Mouse (Mus musculus) cerebellum, adult (tissue): ENCODE data around the gene Tmod1.
A peak's percentile ranks its signal among the peaks of the same experiment; 100 is the strongest.

Source experiments
- ATAC-seq: cut with Nextera tagmentation; 2 replicates; pipeline ENCODE4 v1.9.2; 2017; ENCODE audit warnings: mild to moderate bottlenecking, moderate library complexity, mixed read lengths; ENCODE audit not compliant: insufficient number of reproducible peaks, low FRiP score, low TSS enrichment

The Tmod1 gene

DNA sequence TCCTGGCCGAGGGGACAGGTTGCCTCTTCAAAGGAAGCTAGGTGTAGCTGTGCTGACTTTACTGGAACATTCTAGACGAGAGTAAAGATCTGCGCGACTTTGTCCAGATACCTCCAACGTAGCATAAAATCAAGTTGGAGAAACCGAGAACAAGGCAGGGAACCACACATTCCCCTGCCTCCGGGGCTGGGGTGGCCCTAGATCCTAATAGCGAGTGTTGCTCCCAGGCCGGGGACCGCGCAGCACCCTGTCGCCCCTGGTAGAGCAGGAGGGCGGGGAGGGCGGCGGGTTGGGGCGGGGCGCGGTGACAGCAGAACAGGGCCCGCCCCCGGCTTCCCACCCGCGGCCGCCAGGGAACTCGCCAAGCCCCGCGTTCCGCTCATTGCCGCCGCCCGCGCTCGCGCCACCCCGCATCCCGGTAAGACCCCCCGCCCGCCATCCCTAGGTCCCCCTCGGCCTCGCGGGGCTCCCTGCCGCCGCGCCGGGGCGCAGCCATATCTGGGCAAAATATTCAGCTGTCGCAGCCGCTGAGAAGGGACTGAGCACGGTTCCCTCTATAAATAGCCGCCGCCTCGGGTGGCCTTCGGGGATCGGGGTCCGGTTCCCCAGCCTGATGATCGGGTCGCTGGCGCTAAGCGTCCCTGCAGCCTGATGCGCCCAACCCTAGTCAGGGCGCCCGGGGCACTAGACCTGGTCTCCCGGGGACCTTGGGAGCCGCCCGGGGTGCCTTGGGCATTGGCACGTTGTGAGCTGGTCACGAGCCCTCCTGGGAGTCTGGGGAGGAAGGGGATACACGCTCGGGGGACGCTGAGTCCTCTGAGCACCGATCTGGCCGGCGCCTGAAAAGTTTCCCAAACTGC lies at the start of gene Tmod1:
Gene Tmod1 (plus strand): TSS at position 44 of the 860 bp plus-strand sequence.
- peak; percentile 67 for ATAC-seq

DNA sequence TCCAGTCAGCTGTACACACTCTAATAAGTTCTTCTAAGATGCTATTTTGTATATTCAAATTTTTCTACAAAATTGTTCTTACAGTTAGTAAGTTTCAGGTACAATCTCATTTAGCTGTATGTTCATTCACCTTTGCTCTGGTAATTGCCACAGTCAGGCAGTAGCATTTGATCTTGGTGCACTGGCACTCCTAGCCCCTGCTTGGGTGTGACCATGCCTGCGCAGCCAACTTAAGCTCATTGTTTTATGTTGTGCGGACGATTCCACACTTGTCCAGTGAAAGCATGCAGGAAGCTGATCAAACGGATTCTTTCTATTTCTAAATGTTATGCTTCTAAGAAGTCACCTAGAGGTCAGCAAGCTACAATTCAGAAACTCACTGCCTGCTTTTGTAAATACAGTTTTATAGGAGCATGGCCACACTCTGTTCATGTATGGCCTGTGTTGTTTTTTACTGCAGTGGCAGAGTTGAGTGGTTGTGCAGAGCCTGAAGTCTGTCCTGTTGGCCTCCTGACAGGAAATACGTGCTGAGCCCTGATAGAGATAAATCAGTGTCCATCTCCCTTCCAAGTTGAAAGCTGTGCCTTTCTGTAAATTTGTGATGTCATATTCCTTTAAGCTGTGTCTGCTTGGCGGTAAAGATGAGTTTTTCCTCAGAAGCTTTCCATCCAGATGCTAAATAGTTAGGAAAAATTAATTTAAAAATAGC lies 48.2 kb upstream of the Tmod1 start:
- ATAC-seq = no peak

DNA sequence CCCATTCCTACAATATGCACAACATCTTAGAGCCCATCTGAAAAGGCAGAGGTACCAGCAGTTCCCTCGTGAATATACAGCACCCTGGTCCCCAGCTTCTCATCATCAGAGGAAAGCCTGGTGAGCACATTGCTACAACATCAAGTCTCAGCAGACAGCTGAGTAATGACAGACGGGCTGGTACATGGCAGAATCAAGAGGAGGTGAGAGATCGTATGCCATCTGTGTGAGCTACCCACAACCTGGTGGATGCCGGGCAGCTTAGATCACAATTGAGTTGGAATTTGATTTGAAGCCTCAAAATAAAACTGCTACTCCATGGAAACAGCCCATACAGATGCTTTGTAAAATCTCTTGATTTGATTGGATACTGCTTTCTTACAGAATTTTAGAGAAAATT lies 40.2 kb upstream of the Tmod1 start:
- ATAC-seq = no peak

- no peak for ATAC-seq
Observed at GRCm38 (mm10) chr4:46008142-46008793, 30.5 kb upstream of the Tmod1 start.

- ATAC-seq = no peak
Observed at GRCm38 (mm10) chr4:46011698-46012097, 27.0 kb upstream of the Tmod1 start.

- ATAC-seq = no peak
Observed at GRCm38 (mm10) chr4:46015605-46016004, 23.1 kb upstream of the Tmod1 start.

- ATAC-seq = peak; percentile 56; the same call in 1 of the 2 replicates
Observed at GRCm38 (mm10) chr4:46023021-46023481, 15.7 kb upstream of the Tmod1 start.

DNA sequence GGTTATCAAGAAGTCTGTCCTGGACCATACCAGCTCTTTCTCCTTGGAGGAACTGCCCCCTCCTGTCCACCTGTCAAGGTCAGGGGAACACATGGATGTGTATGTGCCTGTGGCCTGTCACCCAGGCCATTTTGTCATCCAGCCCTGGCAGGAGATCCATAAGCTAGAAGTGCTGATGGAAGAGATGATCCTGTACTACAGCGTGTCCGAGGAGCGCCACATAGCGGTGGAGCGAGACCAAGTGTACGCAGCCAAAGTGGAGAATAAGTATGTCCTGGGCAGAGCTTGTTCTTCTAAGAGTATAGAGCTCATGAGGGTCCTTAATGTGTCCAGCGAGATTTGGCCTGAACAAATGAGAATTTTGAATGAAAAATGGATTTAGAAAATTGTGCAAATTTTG lies 12.8 kb upstream of the Tmod1 start:
- no peak for ATAC-seq

DNA sequence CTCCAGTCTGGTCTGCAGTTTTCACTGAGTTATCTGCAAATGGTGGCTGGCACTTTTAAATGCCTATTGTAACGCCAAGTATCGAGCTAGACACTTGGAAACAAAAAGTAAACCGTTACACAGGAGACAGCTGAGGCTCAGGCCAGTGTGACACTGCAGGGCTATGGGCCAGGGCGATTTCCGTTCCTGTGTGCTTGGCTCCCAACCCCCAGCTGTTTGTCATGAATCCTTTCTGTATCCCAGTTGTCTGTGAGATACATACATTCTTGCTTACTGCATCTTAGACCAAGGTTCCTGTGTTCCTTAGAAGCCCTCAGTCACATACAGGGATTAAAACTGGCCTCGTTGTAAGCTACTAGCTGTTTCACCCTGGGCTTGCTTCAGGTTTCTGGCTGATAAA lies 10.5 kb upstream of the Tmod1 start:
- no peak for ATAC-seq

DNA sequence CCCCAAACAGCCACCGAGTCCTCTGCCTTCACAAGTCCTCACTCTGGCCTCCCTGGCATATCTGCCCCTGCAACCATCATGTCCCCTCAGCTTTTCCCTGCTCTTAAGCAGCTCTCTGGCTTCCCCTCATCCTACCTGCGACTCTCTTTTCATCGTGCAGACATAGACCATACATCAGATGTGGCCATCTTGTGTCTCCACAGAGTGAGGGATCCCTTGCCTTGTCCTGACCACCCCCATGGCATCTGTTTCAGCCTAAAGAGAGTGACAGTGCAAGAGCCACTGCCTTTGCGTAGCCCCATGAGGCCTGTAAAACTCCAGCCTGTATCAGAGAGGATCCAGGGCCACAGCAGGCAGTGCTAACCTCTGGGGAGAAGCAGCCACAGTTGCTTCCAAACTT lies 10.0 kb upstream of the Tmod1 start:
- ATAC-seq = no peak

- no peak for ATAC-seq
Observed at GRCm38 (mm10) chr4:46029552-46029951, 9.2 kb upstream of the Tmod1 start.

DNA sequence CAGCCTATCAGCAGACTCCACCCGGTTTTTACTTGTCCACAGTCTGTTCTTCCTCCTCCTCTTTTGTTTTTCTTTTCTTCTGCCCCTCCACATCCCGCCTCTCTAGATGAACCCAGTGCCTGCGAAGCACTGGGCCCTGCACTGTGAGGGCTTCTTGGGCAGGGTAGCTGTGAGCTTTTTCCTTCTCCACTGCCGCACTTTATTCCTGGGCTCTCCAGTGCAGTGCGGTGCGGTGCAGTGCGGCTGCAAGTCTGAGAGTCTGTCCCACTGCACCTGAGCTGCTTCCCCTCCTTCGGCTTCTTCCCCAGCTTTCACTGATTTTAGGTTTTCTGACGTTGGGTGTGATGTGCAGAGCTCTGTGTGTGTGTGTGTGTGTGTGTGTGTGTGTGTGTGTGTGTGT lies 6.3 kb upstream of the Tmod1 start:
- no peak for ATAC-seq

DNA sequence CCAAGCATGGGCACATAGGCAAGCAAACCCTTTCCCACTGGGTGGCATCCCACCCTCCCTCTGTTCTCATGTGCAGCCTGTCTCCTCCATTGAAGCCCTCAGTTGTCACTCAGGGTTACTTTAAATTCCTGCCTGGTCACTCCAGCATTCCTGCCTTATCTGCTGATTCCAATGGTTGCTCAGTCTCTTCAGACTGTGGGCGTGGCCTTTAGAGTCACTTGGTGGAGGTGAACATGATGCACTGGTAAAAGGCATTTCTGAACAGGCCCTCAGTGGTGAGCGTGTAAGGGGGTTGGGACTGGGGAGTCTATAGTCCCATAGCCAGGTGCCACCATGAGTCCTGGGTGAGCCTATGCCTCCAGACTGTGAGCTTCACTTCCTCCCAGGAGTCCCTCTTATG lies 5.5 kb upstream of the Tmod1 start:
- no peak for ATAC-seq

- ATAC-seq = no peak
Observed at GRCm38 (mm10) chr4:46038591-46038891, 194 bp upstream of the Tmod1 start.

DNA sequence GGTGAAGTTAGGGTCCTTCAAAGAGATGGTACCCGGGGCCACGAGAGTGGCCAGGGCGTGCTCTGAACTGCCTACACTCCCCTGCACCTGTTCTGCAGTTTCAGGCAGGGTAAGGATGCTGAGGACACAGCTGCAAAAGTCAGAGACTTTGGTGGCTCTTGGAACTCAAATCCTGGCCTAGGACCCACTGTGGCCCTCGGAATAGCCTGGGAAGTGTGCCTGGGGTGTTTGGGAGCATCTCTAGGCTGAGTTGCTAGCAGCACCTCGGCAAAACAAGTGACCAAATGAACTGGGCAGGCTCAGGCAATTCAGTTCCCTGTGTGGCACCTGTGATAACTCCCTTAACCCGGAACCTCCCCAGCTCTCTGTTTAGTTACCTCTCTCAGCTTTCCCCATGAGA lies 1.2 kb downstream of the Tmod1 start:
- ATAC-seq = 0 out of 2 replicates have a peak, but pooled peaks have one; percentile 4

- ATAC-seq = peak; percentile 43
Observed at GRCm38 (mm10) chr4:46040594-46041192, 2.0 kb downstream of the Tmod1 start.

- ATAC-seq = no peak
Observed at GRCm38 (mm10) chr4:46041761-46042504, 3.2 kb downstream of the Tmod1 start.

DNA sequence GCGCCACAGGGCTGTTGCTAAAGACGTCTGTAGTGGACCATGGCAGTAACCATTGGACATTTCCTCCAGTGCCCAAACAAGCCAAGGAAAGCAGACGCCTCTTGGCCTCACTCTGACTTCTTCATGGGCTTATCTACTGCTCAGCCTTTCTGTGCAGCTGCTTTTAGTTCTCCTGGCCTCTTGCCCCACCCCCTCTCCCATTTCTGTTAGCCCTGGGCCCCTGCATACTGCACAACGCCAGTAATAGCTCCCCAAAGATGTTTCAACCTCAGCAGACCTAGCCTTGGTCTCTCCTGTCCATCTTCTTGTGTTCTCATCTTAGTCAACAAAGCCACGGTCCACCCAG lies 3.7 kb downstream of the Tmod1 start:
- ATAC-seq = no peak

GRCm38 (mm10) chr4:46043361-46043760 lies 4.6 kb downstream of the Tmod1 start:
- no peak for ATAC-seq

DNA sequence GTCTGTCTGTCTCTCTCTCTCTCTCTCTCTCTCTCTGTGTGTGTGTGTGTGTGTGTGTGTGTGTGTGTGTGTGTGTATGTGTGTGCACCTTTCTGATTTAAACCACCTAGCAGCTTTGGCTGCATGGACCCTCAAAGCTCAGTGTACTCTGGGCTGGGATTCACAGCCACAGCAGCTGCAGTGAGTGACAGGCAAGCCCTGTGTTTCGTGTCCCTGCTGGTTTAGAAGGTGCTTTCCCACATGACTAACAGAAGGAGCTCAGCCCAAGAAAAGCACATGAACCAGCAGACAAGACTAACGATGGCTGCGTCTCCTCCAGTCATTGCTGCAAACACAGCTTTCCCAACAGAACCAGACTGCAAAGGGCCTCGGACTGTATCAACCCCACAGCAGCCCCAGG lies 9.2 kb downstream of the Tmod1 start:
- ATAC-seq = no peak
